Mouse (Mus musculus): ENCODE measurements around the gene Auts2. TPM values are rescaled to one million over a fixed set of nuclear protein-coding genes. Genes with fewer than 3 reads are reported as not detected.

The Auts2 gene
- total RNA-seq, 2 experiments from 2014 or later, result 179 to 184 TPM

- DNase-seq, result no peak
- intact Hi-C loops (cut with DNase I), result no loop called here
Observed at GRCm38 (mm10) chr5:132502036-132502435, 41.1 kb downstream of the Auts2 start.

GRCm38 (mm10) chr5:132500817-132501231 is 42.3 kb downstream of the Auts2 start:
- DNase-seq, result no peak

GRCm38 (mm10) chr5:132498896-132499295 is 44.2 kb downstream of the Auts2 start:
- no peak for DNase-seq
- intact Hi-C loops (cut with DNase I), result no loop called here

More at GRCm38 (mm10) chr5:132500817-132501231, 42.3 kb downstream of the Auts2 start:
- intact Hi-C loops (cut with DNase I), result no loop called here

- no peak for DNase-seq
Observed at GRCm38 (mm10) chr5:132498045-132498444, 45.1 kb downstream of the Auts2 start.

GRCm38 (mm10) chr5:132492793-132493192 is 50.4 kb downstream of the Auts2 start:
- no peak for DNase-seq
- intact Hi-C loops (cut with DNase I), result no loop called here

More at GRCm38 (mm10) chr5:132498045-132498444, 45.1 kb downstream of the Auts2 start:
- intact Hi-C loops (cut with DNase I), result no loop called here

GRCm38 (mm10) chr5:132492040-132492439 is 51.1 kb downstream of the Auts2 start:
- DNase-seq, result no peak
- intact Hi-C loops (cut with DNase I), result no loop called here

GRCm38 (mm10) chr5:132491508-132491907 is 51.6 kb downstream of the Auts2 start:
- intact Hi-C loops (cut with DNase I), result no loop called here
- DNase-seq, result no peak

GRCm38 (mm10) chr5:132490326-132490725 is 52.8 kb downstream of the Auts2 start:
- no peak for DNase-seq
- intact Hi-C loops (cut with DNase I), result no loop called here

GRCm38 (mm10) chr5:132489736-132490313 is 53.3 kb downstream of the Auts2 start:
- intact Hi-C loops (cut with DNase I), result no loop called here
- no peak for DNase-seq

- DNase-seq, result no peak
- intact Hi-C loops (cut with DNase I), result no loop called here
Observed at GRCm38 (mm10) chr5:132486831-132487230, 56.3 kb downstream of the Auts2 start.

GRCm38 (mm10) chr5:132485994-132486393 is 57.1 kb downstream of the Auts2 start:
- no peak for DNase-seq
- intact Hi-C loops (cut with DNase I), result no loop called here

GRCm38 (mm10) chr5:132485448-132485847 is 57.7 kb downstream of the Auts2 start:
- no peak for DNase-seq
- intact Hi-C loops (cut with DNase I), result no loop called here

GRCm38 (mm10) chr5:132481476-132481875 is 61.7 kb downstream of the Auts2 start:
- no peak for DNase-seq

GRCm38 (mm10) chr5:132480461-132480860 is 62.7 kb downstream of the Auts2 start:
- DNase-seq, result no peak
- intact Hi-C loops (cut with DNase I), result no loop called here

More at GRCm38 (mm10) chr5:132481476-132481875, 61.7 kb downstream of the Auts2 start:
- intact Hi-C loops (cut with DNase I), result no loop called here

GRCm38 (mm10) chr5:132479227-132479857 is 63.8 kb downstream of the Auts2 start:
- DNase-seq, result no peak
- intact Hi-C loops (cut with DNase I), result no loop called here

- intact Hi-C loops (cut with DNase I), result no loop called here
Observed at GRCm38 (mm10) chr5:132477533-132477932, 65.6 kb downstream of the Auts2 start.

GRCm38 (mm10) chr5:132472905-132473321 is 70.2 kb downstream of the Auts2 start:
- intact Hi-C loops (cut with DNase I), result no loop called here
- peak; percentile 82 for DNase-seq

More at GRCm38 (mm10) chr5:132477533-132477932, 65.6 kb downstream of the Auts2 start:
- no peak for DNase-seq

- intact Hi-C loops (cut with DNase I), result no loop called here
- no peak for DNase-seq
Observed at GRCm38 (mm10) chr5:132472184-132472829, 70.8 kb downstream of the Auts2 start.

GRCm38 (mm10) chr5:132467364-132467743 is 75.8 kb downstream of the Auts2 start:
- intact Hi-C loops (cut with DNase I), result no loop called here
- DNase-seq, result no peak

- intact Hi-C loops (cut with DNase I), result no loop called here
- no peak for DNase-seq
Observed at GRCm38 (mm10) chr5:132466427-132467363, 76.4 kb downstream of the Auts2 start.

- DNase-seq, result no peak
- intact Hi-C loops (cut with DNase I), result no loop called here
Observed at GRCm38 (mm10) chr5:132462560-132462959, 80.6 kb downstream of the Auts2 start.

Data from left cerebral cortex, postnatal 4 days (tissue).